14 mouse cellular contexts compared by ENCODE assay signal in genomic region chr7:73063556-73063955, GRCm38 (mm10).
A peak's percentile ranks its signal among the peaks of the same experiment; 100 is the strongest.
DNase-seq lines count a peak whose midpoint lies in the region.
"Had no signal": no experiment of that assay in that cellular context is flagged by ENCODE, and none has a peak within 500 bp of the region (broad histone marks: within the 10 kb centered on the region; RNA-seq: fewer than 3 reads in every experiment).

No protein-coding gene starts in this region.

- peak; percentile 24 to 51 for DNase-seq in cerebellum, postnatal 25 days
- no peak for DNase-seq in cerebellum, adult 11 months
- DNase-seq in ES-CJ7 (ENCODE audit: low read depth, low spot score) = peak; percentile 27
- DNase-seq in R1 (ENCODE audit: low read depth, low spot score) = peak; percentile 77
- no peak for DNase-seq in spleen, postnatal 14 days (ENCODE audit: low spot score in 2 of 2)
- no peak for DNase-seq in adrenal gland, adult (ENCODE audit: inconsistent age in 2 of 2, low spot score in 1 of 2)
- DNase-seq: adrenal gland, adult 8-10 months; adrenal gland, postnatal 25 days; cerebellum, adult 8-10 months; gastrocnemius, postnatal 10 days; gastrocnemius, postnatal 36 days; heart, adult 2 months; heart, postnatal 14 days; heart, postnatal 4 days had no signal

Comparison
In these comparisons a context has a peak if more than half of its experiments do, and no peak if none do; other contexts are left out.
1. DNase-seq: peak in cerebellum, postnatal 25 days (2 of 2), ES-CJ7 (single experiment) and R1 (single experiment); none in cerebellum, adult 11 months (single experiment), spleen, postnatal 14 days (0 of 2) and adrenal gland, adult (0 of 2).